Mouse (Mus musculus): ENCODE results near the gene Nt5dc1. TPM values are rescaled to one million over a fixed set of nuclear protein-coding genes. Genes with fewer than 3 reads are reported as not detected.
"Not testable (repeated sequence)": the region's sequence is repeated elsewhere in the genome, so short reads cannot be mapped to it uniquely, and the experiment has no call there.

The Nt5dc1 gene
- 10 to 100 TPM; 16.7 to 25.1 TPM for total RNA-seq (2021)
- long read RNA-seq, experiment 1, transcript Nt5dc1-201 (12 exons, 2,743 nt), result major isoform, 14 of 24 reads
- long read RNA-seq, experiment 1, partial matches to known transcripts, result 3 of 24 reads
- long read RNA-seq, experiment 1, other reads (novel, unspliced or antisense), result 4 of 24 reads
- long read RNA-seq, experiment 2, partial matches to known transcripts, result 1 of 4 reads
- long read RNA-seq, experiment 2, other reads (novel, unspliced or antisense), result 1 of 4 reads

DNA sequence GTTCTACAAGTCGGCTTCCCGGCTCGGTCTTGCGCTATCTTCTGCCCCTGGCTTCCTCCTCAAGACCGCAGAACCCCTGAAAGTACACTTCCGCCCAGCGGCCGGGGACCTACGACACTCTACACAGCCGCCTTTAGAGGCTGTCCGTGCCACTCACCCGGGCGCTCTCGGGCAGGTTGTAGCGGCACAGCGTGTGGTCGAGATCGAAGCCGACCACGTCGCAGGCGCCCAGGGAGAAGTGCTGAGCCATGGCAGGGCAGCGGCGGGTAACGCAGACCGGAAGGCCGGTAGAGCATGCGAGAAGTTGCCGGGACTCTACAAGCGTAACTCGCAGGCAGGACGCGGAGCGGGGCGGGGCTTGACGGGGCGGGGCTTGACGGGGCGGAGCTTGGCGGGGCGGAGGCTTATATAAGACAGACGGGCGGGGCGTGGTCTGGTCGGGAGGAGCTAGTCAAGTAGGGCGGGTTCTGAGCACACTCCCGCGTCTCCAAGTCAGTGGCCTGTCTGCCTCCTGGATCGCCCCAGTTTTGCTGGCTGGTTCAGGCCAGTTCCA is at the start of gene Nt5dc1:
Gene Nt5dc1 (minus strand): TSS at position 349 of the 553 bp plus-strand sequence.
- DNase-seq, result peak; percentile 96

DNA sequence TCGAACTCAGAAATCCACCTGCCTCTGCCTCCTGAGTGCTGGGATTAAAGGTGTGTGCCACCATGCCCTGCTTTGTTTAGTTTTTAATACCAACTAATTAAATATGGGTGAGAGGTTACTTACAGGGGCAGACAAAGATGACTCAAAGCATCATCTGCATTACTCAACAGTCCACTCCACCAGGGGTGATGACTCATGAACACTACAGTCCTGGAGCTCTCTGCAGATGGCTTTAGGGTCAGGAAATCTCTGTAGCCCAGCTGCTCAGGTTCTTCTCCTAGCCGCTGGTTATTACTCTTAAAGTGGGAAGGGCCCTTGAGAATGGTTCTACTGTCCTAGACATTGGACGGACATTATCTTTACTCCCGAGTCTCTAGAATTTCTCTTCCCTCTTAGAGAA is 46.0 kb upstream of the Nt5dc1 start:
- DNase-seq, result peak; percentile 9 to 19

GRCm38 (mm10) chr10:34461451-34461850 is 43.1 kb upstream of the Nt5dc1 start:
- DNase-seq, result peak; percentile 41 to 47

DNA sequence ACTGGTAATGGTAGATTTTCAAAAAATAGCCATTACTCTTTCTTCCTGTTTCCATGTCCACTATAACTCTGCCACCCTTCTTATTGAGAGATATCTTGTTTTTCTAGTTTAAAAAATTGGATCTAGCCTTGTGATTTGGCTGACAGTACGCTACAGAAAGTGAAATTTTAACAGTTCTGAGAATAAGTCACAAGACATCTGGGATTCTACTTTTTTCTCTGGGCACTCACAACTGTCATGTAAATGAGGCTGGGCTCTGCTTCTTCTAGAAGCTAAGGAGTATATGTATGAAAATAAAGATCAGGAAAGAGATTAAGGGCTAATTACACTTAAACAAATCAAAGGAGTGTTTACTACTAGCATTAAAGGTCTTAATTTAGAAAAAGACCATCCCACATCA is 31.1 kb upstream of the Nt5dc1 start:
- DNase-seq, result no peak

- not testable (repeated sequence) for DNase-seq
Measured at GRCm38 (mm10) chr10:34434191-34434590, 15.8 kb upstream of the Nt5dc1 start.

- DNase-seq, result no peak
Measured at GRCm38 (mm10) chr10:34431783-34432182, 13.4 kb upstream of the Nt5dc1 start.

GRCm38 (mm10) chr10:34418794-34419193 is 442 bp upstream of the Nt5dc1 start:
- DNase-seq, result not testable (repeated sequence)

- DNase-seq, result no peak
Measured at GRCm38 (mm10) chr10:34399267-34399666, 19.1 kb downstream of the Nt5dc1 start.

DNA sequence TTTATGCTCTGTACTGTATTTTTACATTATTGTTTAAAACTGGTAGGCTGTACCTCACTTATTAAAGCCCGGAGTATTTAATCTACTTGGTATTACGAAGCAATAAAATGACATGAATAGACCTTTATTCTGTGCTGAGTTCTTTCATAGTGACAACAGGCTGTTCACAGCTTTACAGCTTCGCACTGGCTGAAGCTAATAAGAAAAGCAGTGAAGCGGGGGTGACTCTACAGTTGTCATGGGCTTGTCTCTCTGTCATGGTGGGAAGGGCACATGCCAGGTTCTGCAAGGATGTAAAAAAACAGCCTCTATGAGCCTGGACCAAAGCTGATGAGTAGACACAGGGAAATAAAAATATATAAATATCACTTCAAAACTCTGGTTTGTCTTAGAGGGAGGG is 21.4 kb downstream of the Nt5dc1 start:
- no peak for DNase-seq

DNA sequence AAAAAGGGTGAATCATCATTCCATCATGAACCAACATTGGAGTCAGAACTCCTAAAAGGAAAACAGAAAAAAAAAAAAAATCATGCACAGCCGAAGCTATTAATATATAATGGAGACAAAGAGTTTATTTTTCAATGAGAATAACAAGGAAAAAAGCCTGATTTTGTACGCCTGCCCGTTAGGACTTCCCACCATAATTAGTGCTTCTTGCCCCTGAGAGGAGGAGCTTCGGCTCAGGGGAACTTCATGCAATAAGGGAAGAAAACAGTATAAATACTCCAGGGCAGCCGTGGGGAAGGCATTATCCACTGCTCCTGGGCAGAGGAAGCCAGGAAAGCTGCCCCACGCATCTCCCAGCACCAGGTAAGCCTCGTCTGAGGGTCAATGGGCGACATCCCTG is 28.7 kb downstream of the Nt5dc1 start, which contains the start of gene Col10a1:
Gene Col10a1 (plus strand): TSS at position 301 of the 400 bp plus-strand sequence.
- DNase-seq, result no peak

DNA sequence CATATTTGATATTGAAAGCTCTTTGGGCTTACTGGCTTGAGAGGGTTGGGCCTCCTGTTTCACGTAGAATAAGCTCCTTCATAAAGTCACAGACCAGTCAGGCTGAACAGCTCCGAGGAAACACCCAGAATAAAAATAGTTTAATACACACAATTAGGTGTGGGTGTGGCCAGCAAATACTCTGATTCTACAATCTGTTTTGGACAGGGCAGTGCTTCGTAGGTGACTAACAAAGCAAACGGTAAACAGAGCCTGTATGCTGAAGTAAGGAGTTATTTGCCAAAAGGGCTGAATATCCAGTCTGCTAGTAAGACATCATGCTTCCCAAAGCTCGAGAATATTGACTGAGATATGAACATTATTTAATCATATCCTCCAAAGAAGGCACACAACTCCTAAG is 32.7 kb downstream of the Nt5dc1 start:
- no peak for DNase-seq

GRCm38 (mm10) chr10:34373332-34373731 is 45.0 kb downstream of the Nt5dc1 start:
- no peak for DNase-seq

DNA sequence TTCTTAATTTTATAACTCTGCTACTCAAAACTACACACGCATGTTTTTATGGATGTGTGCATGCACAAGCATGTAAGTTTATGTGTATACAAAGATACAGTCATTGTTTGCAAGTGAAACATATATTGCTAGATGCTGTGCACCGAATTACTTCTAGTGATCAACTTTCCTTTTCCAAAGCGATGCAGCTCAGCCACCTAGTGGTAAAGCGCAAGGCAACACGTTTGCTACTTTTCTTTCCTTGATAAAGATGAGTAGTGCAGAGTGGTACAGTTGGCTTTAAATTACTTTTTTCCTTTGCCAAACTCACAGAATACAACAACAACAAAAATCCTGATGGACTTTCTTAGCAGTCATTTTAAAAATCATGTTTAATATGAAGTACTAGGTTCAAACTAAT is 50.2 kb downstream of the Nt5dc1 start:
- peak in 1 of 2 experiments; percentile 4 for DNase-seq

GRCm38 (mm10) chr10:34363756-34364155 is 54.6 kb downstream of the Nt5dc1 start:
- peak; percentile 2 to 30 for DNase-seq

- no peak for DNase-seq
Measured at GRCm38 (mm10) chr10:34358263-34358662, 60.1 kb downstream of the Nt5dc1 start.

GRCm38 (mm10) chr10:34352166-34352565 is 66.2 kb downstream of the Nt5dc1 start:
- no peak for DNase-seq

GRCm38 (mm10) chr10:34341886-34342285 is 76.5 kb downstream of the Nt5dc1 start:
- no peak for DNase-seq

GRCm38 (mm10) chr10:34341014-34341413 is 77.3 kb downstream of the Nt5dc1 start:
- DNase-seq, result no peak

GRCm38 (mm10) chr10:34328310-34328709 is 90.0 kb downstream of the Nt5dc1 start:
- DNase-seq, result peak; percentile 17 to 50

GRCm38 (mm10) chr10:34327144-34327543 is 91.2 kb downstream of the Nt5dc1 start:
- DNase-seq, result no peak

DNA sequence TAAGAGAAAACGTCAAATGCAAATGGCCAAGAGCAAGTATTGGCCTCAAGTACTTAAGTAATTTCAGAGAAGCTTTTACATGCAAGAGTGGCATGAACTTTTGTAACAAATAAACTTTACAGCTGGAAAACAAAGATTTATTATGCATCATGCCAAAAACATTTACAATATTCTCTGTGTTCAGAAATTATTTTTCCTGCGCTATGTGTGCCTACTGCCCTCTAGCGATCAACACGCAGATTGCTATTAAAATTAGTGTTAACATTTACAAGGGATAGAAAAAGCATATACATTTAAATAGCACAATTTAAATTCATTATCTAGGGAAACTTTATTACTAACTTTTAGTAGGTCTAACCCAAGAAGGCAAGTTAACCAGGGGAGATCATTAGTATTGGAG is 91.7 kb downstream of the Nt5dc1 start:
- DNase-seq, result no peak

GRCm38 (mm10) chr10:34320809-34321208 is 97.5 kb downstream of the Nt5dc1 start:
- DNase-seq, result no peak

DNA sequence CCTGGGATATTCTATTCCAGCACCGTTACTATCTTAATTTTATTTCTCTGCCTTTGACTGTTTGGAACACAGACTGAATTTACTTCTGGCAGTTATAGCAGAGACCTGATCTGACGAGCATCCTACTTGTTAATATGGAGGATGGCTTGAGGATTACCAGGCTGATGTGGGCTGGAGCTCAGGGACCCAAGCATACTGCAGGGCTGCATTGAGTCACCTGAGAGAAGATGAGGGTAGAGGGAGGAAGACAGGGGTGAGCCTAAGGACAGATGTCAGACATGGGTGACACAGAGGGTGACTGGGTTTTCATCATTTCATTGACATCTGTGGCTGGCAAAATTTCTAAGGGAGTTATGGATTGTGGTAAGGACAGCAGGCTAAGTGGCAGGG is 101.1 kb downstream of the Nt5dc1 start:
- no peak for DNase-seq
